Mouse (Mus musculus): ENCODE results near the gene 6430550D23Rik.
A peak's percentile ranks its signal among the peaks of the same experiment; 100 is the strongest.
"Not testable (repeated sequence)": the region's sequence is repeated elsewhere in the genome, so short reads cannot be mapped to it uniquely, and the experiment has no call there.

6430550D23Rik gene

DNA sequence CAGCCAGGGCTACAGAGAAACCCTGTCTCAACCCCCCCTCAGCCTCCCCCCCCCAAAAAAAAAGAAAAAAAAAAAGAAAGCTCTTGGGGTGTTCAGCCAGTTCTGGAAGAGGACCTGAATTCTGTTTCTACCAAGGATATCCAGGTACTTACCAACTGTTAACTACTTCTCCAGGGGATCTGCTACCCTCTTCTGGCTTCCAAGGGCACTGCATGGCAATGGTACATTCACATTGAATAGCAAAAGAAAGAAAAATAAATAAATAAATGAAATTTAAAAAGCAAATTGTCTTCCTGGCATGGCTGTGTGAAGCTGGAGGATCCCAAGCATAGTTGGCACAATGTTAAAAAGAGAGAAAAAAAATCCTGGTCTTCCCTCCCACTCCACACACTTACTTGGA is 55.8 kb downstream of the 6430550D23Rik start:
- peak; percentile 54 to 71 for DNase-seq

DNA sequence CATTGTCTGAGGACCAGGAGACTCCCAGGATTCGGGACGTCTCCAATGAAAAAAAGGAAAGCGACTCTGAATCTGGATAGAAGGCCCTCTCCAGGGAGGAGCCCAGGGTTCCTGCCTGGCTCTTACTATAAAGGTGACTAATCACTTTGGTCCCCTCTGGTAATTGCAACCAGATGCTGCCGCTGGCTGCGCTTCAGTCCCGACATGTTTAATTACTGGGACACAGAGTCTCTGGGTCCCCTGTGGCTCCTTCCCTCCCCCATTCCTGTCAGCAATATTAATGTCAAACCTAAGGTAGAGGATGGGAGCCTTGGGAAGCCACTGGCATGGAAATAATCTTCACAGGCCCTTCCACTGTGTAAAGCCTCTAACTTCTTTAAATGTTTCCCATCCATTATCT is 58.4 kb downstream of the 6430550D23Rik start:
- no peak for DNase-seq

GRCm38 (mm10) chr2:155947390-155948002 is 60.3 kb downstream of the 6430550D23Rik start:
- DNase-seq, result no peak

DNA sequence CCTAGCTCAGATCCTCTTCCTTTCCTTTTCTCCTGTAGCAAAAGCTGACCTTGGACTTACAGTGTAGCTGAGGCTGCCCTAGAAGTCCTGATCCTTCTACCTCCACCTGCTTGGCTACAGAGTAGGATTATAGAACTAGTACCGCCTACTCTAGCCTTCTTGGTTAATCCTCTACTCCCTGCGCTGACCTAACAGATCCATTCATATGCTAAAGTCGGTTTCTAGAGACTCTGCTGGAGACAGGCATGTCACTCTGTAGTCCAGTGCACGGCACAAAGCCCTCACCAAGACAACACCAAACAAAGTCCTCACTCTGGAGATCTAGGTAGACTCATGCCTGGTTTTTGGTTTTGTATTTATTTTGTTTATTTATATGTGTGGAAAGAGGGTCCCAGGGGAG is 61.3 kb downstream of the 6430550D23Rik start:
- no peak for DNase-seq

DNA sequence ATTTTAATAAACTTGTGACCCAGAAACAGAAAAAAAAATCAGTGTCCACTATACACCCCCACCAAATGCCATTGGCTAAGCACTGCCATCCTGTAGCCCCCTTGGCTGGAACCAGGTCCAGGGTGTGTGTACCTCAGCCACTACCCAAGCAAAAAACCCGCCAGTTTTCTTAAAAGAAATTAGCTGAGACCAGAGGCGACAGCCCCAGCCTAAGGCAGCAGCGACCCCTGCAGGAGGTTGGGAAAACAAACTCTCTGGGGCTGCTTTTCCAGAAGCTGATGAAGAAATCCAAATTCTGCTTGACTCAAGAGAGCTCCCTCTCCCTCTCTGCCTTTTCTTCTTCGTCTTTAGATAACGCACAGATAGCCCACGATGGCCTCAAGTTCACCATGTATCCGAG is 61.7 kb downstream of the 6430550D23Rik start:
- peak; percentile 74 to 81 for DNase-seq

DNA sequence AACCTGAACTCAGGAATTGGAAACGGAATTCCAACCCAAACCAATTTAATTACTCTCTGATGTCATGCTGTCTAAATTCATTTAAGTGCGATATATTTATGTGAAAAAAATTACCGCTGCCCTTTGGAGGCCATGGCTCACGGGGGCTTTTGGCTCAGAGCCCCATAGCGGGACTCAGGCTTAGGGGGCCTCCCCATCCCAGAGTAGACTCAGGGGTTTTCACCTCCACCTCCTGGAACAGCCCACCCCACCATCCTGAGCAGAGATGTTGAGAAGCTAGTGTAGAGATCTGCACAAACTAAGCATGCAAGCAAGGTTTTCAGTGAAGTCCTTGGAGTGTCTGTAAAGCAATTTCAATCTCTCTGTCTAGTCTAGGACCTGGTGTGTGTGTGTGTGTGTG is 62.2 kb downstream of the 6430550D23Rik start:
- no peak for DNase-seq

DNA sequence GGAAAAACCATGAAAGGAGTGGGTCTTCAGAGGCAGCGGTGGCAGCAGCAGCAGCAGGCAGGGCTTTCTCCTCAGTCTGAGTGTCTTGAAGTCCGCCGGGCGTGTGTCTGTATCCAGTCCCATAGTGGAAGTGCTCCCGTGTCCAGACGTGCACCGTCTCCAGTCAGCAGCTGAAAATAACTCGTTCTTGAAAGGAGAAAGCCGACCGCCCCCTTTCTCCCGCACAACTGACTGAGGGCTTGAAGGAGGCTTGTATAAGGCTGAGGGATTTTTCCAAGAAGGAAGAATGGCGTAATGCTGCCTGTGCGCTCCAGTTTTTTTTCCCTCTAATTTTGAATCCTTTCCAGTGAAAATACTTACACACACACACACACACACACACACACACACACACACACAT is 62.7 kb downstream of the 6430550D23Rik start, which contains the start of gene Gdf5:
TSS of gene Gdf5 (minus strand) at position 244 of the 400 bp plus-strand sequence.
- DNase-seq, result peak; percentile 46 to 69

DNA sequence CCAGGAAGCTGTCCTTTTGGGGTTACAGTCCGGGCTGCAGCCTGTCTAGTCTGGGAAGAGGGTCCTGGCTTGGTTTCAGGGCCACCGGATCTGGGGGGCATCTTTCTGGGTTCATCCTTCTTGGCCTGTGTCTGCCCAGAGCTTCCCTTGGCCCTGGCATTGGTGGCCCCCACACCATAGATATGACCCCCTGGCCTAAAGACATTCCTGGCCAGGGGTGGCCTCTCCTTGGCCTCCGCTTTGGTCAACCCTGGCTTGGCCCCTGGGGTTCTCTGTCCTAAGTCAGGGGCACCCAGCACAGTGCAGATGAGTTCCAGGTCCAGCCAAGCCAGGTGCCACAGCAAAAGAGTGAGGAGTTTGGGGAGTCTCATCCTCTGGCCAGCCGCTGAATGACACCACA is 63.1 kb downstream of the 6430550D23Rik start:
- DNase-seq, result no peak

DNA sequence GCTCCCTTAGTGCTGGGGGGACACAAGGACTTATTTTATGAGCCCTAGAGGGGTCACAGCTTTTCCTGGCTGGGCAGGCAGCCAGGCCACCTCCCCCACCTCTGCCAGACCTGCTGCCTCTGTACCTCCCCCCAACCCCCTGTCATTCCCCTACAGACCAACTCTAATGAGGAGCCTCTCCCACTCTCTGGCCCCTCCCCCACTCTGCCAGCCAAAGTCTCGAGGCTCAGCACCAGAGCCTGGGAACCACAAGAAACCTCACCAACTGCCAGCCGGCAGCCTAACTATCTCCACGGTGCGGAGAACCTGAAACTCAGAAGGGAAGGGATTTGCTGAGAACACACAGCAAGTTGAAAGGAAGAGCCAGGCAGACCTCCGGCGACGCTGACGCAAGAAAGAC is 64.3 kb downstream of the 6430550D23Rik start:
- DNase-seq, result no peak

- DNase-seq, result peak; percentile 69 to 90
These were observed 65.9 kb downstream of the 6430550D23Rik start for GRCm38 (mm10) chr2:155941697-155942442.

- no peak for DNase-seq
These were observed 67.1 kb downstream of the 6430550D23Rik start, which contains the start of gene Gm15557 for GRCm38 (mm10) chr2:155940681-155941080. Gene Gm15557 (plus strand): TSS chr2:155940728.

DNA sequence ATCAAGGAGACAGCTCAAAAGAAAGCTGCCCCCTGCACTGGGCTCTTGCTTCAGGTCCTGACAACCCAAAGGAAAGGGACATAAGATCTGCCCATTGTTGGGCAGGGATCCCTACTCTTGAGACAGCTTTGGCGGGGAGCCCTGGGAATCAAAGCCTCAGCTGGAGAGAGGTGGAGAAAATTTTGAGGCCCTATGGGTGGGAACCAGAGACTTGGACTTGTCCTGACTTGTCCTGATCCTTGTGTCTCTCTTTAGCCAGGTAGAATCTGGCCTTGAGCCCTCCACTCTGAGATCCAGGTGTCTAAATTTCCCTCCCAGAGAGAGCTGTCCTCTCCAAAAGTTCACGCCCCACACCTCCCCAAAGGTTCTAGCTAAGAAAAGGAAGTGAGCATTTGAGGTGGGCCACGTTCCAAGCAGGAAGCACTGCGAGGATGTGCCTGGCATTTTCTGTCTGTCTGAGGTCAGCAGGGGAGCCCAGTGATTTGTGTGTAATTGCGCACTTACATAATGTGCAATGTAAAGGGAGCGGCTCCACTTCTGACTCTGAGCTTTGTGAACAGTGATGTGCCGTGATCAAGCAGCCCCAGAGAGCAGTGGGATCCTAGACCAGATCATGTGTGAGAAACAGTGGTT is 67.8 kb downstream of the 6430550D23Rik start:
- no peak for DNase-seq

DNA sequence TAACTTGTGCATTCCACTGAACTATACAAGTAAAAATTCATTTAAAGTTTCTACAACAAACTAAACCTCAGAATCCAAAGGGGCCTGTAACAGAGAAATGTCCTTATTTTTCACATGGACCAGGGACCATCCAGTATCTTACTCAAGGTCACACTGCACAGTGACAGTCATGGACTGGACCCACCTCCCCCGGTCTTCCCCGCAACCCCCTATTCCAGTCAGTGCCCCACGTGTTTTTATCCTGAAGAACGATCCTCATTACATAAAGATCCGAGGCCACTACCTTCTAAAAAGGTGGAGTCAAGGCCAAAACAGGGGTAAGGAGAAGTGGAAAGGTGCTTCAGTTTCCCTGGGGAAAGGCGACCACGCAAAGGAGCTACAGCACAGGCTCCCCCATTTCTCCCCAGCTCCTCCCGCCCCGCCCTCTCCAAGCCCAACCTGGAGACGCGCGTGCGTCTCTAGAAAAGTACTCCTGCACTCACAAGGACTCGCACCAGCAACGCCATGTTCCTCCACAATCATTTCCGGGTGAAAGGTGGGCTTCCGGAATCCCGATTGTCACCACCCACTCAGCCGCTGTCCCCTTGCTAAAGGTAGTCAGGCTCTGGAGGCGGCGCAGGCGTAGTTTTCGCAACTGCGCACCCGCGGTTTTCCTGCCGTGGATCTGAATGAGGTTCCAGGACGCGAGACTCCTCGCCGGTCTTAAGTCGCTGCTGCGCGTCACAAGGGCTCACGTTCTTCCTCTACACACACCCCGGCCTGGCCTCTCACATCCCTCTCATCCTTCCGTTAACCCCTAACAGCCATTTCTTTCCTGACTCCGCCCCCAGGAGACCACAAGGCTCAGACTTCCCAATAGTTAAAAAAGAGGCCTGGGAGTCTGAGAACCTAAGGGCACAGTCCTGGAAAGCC is 78.0 kb downstream of the 6430550D23Rik start, which contains the start of gene Uqcc1:
TSS of gene Uqcc1 (minus strand) at position 780 of the 912 bp plus-strand sequence.
- peak; percentile 93 for DNase-seq

DNA sequence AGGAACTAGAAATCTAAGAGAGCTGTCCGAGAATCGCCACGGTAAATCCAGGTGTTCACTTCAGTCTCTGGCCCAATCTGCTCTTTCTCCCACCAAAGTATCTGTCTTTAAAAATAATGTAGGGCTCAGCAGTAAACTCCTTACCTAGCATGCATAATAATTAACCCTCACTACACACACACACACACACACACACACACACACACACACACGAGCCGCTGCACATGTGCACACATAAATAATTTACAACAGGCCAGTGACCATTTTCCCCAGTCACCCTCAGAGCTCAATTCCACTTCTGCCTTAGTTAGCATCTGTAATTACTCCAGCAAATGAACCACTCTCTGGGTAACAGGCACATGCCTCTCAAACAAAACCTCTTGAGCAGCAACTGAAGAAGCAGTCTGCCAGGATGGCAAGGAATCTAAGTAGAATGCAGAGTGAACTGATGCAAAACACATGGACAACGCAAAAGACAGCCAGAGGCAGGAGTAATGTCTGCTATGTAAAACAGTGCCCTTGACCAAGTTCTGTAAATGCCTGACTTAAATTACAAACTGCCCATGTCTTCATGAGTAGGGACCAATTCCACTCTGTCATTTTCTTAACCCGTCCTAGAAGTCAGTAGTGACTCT is 78.9 kb downstream of the 6430550D23Rik start:
- no peak for DNase-seq

DNA sequence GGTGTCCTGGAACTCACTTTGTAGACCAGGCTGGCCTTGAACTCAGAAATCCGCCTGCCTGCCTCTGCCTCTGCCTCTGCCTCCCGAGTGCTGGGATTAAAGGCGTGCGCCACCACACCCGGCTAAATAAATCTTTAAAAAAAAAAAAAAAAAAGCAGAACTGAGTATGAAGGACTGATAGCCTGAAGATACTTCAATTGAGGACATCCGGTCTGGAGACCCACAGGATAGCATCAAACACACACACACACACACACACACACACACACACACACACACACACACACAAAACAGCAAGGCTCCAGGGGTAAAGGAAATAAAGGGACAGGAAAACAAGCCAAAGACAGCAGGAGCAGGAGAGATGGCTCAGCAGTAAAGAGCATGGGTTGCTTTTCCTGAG is 82.6 kb downstream of the 6430550D23Rik start:
- not testable (repeated sequence) for DNase-seq

All from lung, postnatal 4 days (tissue).